Mouse (Mus musculus): ENCODE measurements around the gene Fam133b. TPM values are rescaled to one million over a fixed set of nuclear protein-coding genes. Genes with fewer than 3 reads are reported as not detected.

Fam133b gene
- total RNA-seq (2018; cell fraction: chromatin; rRNA removed): 100 to 1,000 TPM in 25 of 26 experiments, 10 to 100 TPM in 1; 87.8 to 675 (median 157) TPM
- 10 to 100 TPM; 13.9 to 46.8 (median 17.8) TPM for total RNA-seq (2018; cell fraction: cytosol; rRNA removed)
- total RNA-seq (2018; cell fraction: nucleus; rRNA removed): 100 to 1,000 TPM in 10 of 26 experiments, 10 to 100 TPM in 16; 46.5 to 295 (median 87.3) TPM
- polyA plus RNA-seq (2018): 22.8 to 33.0 TPM (median 24.7 TPM) in 3 replicates

- H3K79me2 ChIP-seq (ENCODE audit: inconsistent target): peaks cover 49% of the 10 kb centered on the region
- under 1% methylated on average over 78 of the region's 80 CpGs for WGBS (ENCODE audit: missing documents)
- H3K27ac ChIP-seq: 0 out of 2 replicates have a peak within 1 kb of the TSS, but pooled peaks have one; percentile 12
- no peaks in the 10 kb centered on the region for H3K36me3 ChIP-seq (ENCODE audit: inconsistent target)
- H3K4me3 ChIP-seq (ENCODE audit: inconsistent target): peak within 1 kb of the TSS; percentile 79
These were observed at the start of gene Fam133b for GRCm38 (mm10) chr5:3543629-3544479. Fam133b (plus strand) TSS chr5:3543833.

- H3K4me3 ChIP-seq (ENCODE audit: inconsistent target): no peak overlapping the region
- WGBS (ENCODE audit: missing documents): 79% methylated on average over 9 of the region's 9 CpGs
- H3K79me2 ChIP-seq (ENCODE audit: inconsistent target): peaks cover 70% of the 10 kb centered on the region
- peak overlapping the region; percentile 81 for H3K27ac ChIP-seq
- H3K36me3 ChIP-seq (ENCODE audit: inconsistent target): no peaks in the 10 kb centered on the region
These were observed 49.7 kb upstream of the Fam133b start for GRCm38 (mm10) chr5:3493968-3494367.

GRCm38 (mm10) chr5:3494452-3495187, 49.0 kb upstream of the Fam133b start:
- H3K27ac ChIP-seq: peak overlapping the region; percentile 81
- 66% methylated on average over 8 of the region's 8 CpGs for WGBS (ENCODE audit: missing documents)
- H3K4me3 ChIP-seq (ENCODE audit: inconsistent target): no peak overlapping the region

GRCm38 (mm10) chr5:3497505-3497925, 46.1 kb upstream of the Fam133b start:
- Histone ChIP-seq H3K4me3 (ENCODE audit: inconsistent target) (no peak overlapping the region), H3K36me3 (ENCODE audit: inconsistent target) (no peaks in the 10 kb centered on the region)
- 24% methylated on average over 4 of the region's 5 CpGs for WGBS (ENCODE audit: missing documents)

More at GRCm38 (mm10) chr5:3494452-3495187, 49.0 kb upstream of the Fam133b start:
- H3K36me3 ChIP-seq (ENCODE audit: inconsistent target): no peaks in the 10 kb centered on the region
- H3K79me2 ChIP-seq (ENCODE audit: inconsistent target): peaks cover 76% of the 10 kb centered on the region

GRCm38 (mm10) chr5:3500298-3500697, 43.3 kb upstream of the Fam133b start:
- no peaks in the 10 kb centered on the region for H3K36me3 ChIP-seq (ENCODE audit: inconsistent target)
- 78% methylated on average over 5 of the region's 5 CpGs for WGBS (ENCODE audit: missing documents)
- H3K4me3 ChIP-seq (ENCODE audit: inconsistent target): no peak overlapping the region
- peaks cover 87% of the 10 kb centered on the region for H3K79me2 ChIP-seq (ENCODE audit: inconsistent target)
- H3K27ac ChIP-seq: peak overlapping the region; percentile 95

More at GRCm38 (mm10) chr5:3497505-3497925, 46.1 kb upstream of the Fam133b start:
- peak overlapping the region; percentile 35 for H3K27ac ChIP-seq
- H3K79me2 ChIP-seq (ENCODE audit: inconsistent target): peaks cover 76% of the 10 kb centered on the region

GRCm38 (mm10) chr5:3500957-3501563, 42.6 kb upstream of the Fam133b start:
- Histone ChIP-seq H3K36me3 (ENCODE audit: inconsistent target) (no peaks in the 10 kb centered on the region), H3K79me2 (ENCODE audit: inconsistent target) (peaks cover 87% of the 10 kb centered on the region), H3K27ac (peak overlapping the region; percentile 95), H3K4me3 (ENCODE audit: inconsistent target) (no peak overlapping the region; the same call in 1 of the 2 replicates)
- 34% methylated on average over 8 of the region's 8 CpGs for WGBS (ENCODE audit: missing documents)

GRCm38 (mm10) chr5:3501564-3502001, 42.0 kb upstream of the Fam133b start:
- WGBS (ENCODE audit: missing documents): 9% methylated on average over 8 of the region's 8 CpGs
- H3K27ac ChIP-seq: peak overlapping the region; percentile 95
- no peaks in the 10 kb centered on the region for H3K36me3 ChIP-seq (ENCODE audit: inconsistent target)
- no peak overlapping the region; the same call in 1 of the 2 replicates for H3K4me3 ChIP-seq (ENCODE audit: inconsistent target)
- H3K79me2 ChIP-seq (ENCODE audit: inconsistent target): peaks cover 87% of the 10 kb centered on the region

- Histone ChIP-seq H3K79me2 (ENCODE audit: inconsistent target) (peaks cover 87% of the 10 kb centered on the region), H3K27ac (peak overlapping the region; percentile 95), H3K36me3 (ENCODE audit: inconsistent target) (no peaks in the 10 kb centered on the region), H3K4me3 (ENCODE audit: inconsistent target) (peak overlapping the region; percentile 5; the same call in 1 of the 2 replicates)
- WGBS (ENCODE audit: missing documents): 45% methylated on average over 11 of the region's 11 CpGs
These were observed 40.9 kb upstream of the Fam133b start for GRCm38 (mm10) chr5:3502610-3503350.

GRCm38 (mm10) chr5:3503373-3503772, 40.3 kb upstream of the Fam133b start:
- Histone ChIP-seq H3K4me3 (ENCODE audit: inconsistent target) (no peak overlapping the region), H3K36me3 (ENCODE audit: inconsistent target) (no peaks in the 10 kb centered on the region), H3K79me2 (ENCODE audit: inconsistent target) (peaks cover 87% of the 10 kb centered on the region), H3K27ac (peak overlapping the region; percentile 95)
- 86% methylated on average over 4 of the region's 4 CpGs for WGBS (ENCODE audit: missing documents)

- no peak overlapping the region for H3K4me3 ChIP-seq (ENCODE audit: inconsistent target)
- H3K79me2 ChIP-seq (ENCODE audit: inconsistent target): peaks cover 87% of the 10 kb centered on the region
- H3K36me3 ChIP-seq (ENCODE audit: inconsistent target): no peaks in the 10 kb centered on the region
- WGBS (ENCODE audit: missing documents): 58% methylated on average over 9 of the region's 9 CpGs
- peak overlapping the region; percentile 95; the same call in 1 of the 2 replicates for H3K27ac ChIP-seq
These were observed 39.8 kb upstream of the Fam133b start for GRCm38 (mm10) chr5:3503836-3504323.

GRCm38 (mm10) chr5:3504453-3504852, 39.2 kb upstream of the Fam133b start:
- 67% methylated on average over 4 of the region's 4 CpGs for WGBS (ENCODE audit: missing documents)
- Histone ChIP-seq H3K4me3 (ENCODE audit: inconsistent target) (no peak overlapping the region), H3K27ac (no peak overlapping the region), H3K36me3 (ENCODE audit: inconsistent target) (no peaks in the 10 kb centered on the region), H3K79me2 (ENCODE audit: inconsistent target) (peaks cover 84% of the 10 kb centered on the region)

- 11% methylated on average over 2 of the region's 2 CpGs for WGBS (ENCODE audit: missing documents)
- peaks cover 84% of the 10 kb centered on the region for H3K79me2 ChIP-seq (ENCODE audit: inconsistent target)
- no peaks in the 10 kb centered on the region for H3K36me3 ChIP-seq (ENCODE audit: inconsistent target)
- 0 out of 2 replicates have a peak overlapping the region, but pooled peaks have one; percentile 10 for H3K27ac ChIP-seq
- H3K4me3 ChIP-seq (ENCODE audit: inconsistent target): no peak overlapping the region
These were observed 38.1 kb upstream of the Fam133b start for GRCm38 (mm10) chr5:3505553-3505952.
